Mouse (Mus musculus): ENCODE results near the gene Ruvbl1. TPM values are rescaled to one million over a fixed set of nuclear protein-coding genes. Genes with fewer than 3 reads are reported as not detected.

Ruvbl1 gene
- polyA plus RNA-seq, 1 experiment from 2014 or later, result 212 TPM

DNA sequence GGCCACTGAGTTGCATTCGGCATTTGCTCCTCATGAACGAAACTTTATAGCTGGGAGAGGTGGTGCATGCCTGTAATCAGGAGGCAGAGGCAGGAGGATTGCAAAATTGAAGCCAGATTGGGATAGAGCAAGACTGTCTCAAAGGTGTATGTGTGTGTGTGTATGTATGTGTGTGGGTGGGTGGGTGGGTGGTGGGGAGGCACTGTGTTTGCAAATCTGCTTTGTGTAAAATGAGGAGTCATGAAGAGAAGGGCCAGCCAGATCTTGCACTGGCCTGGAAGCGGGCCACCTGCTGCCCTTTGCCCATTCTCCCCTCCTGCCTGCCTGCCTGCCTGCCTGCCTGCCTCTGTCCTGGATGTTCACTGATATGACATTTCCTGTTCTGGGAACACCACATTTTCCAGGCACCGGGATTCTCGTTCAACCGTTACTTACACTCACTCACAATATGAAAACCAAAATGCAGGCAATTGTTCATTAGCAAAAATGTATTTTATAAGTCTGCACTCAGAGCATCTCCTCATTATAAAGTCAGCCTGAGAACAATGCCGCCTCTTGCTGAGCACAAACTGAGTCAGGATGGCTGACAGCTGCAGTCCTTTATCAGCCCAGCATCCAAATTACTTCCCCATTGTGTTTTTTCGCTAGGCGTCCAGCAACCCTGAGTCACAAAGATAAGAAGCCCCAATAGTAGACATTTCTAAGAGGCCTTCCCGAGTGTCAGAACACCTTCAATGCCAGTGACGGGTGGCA, 79.6 kb downstream of the Ruvbl1 start:
- WGBS, result 29% methylated on average over 11 of the region's 11 CpGs
- Histone ChIP-seq H3K4me2 (peak overlapping the region; percentile 15), H3K9me3 (ENCODE audit: control insufficient read depth, low read length) (no peaks in the 10 kb centered on the region), H3K4me3 (ENCODE audit: low read depth, low read length) (no peak overlapping the region), H3K4me1 (replicated peaks; ENCODE audit: control insufficient read depth, insufficient read depth, low read length) (peaks cover 22% of the 10 kb centered on the region), H3K27ac (ENCODE audit: low read depth, low read length) (no peak overlapping the region), H3K36me3 (ENCODE audit: control insufficient read depth, insufficient read depth, low read length) (no peaks in the 10 kb centered on the region), H3K27me3 (replicated peaks; ENCODE audit: control insufficient read depth, insufficient read depth, low read length) (peaks cover 13% of the 10 kb centered on the region; the same call in 1 of the 2 replicates), H3K9ac (ENCODE audit: low read depth, low read length) (no peak overlapping the region)
- peak; percentile 57; the same call in 1 of the 2 replicates for ATAC-seq (replicated peaks; ENCODE audit: low FRiP score)
- DNase-seq (ENCODE audit: low spot score), result no peak

DNA sequence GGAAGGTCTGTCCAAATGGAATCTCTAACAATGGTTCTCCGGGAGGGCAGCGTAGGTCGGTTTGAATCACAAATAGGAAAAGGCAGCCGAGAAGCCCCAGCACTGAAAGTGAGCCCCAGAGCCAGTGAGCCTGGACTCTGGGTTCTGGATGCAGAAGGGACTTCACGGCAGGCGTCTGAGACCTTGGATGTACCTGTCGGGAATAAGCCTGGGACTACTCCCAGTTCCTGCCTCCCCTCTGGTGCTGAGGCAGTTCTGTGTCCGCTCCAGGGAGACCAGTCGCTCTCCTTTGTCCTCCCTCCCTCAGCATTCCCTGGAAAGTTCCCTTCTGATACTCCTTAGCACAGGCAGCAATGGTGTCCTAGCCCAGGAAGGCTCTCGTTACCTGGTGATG, 80.2 kb downstream of the Ruvbl1 start:
- H3K4me3 ChIP-seq (ENCODE audit: low read depth, low read length), result no peak overlapping the region
- ATAC-seq (replicated peaks; ENCODE audit: low FRiP score) (no peak), DNase-seq (ENCODE audit: low spot score) (no peak)
- H3K4me2 ChIP-seq, result peak overlapping the region; percentile 15
- no peak overlapping the region for H3K9ac ChIP-seq (ENCODE audit: low read depth, low read length)
- WGBS, result 23% methylated on average over 10 of the region's 10 CpGs
- peaks cover 22% of the 10 kb centered on the region for H3K4me1 ChIP-seq (replicated peaks; ENCODE audit: control insufficient read depth, insufficient read depth, low read length)
- no peaks in the 10 kb centered on the region for H3K9me3 ChIP-seq (ENCODE audit: control insufficient read depth, low read length)
- H3K27ac ChIP-seq (ENCODE audit: low read depth, low read length), result no peak overlapping the region
- H3K36me3 ChIP-seq (ENCODE audit: control insufficient read depth, insufficient read depth, low read length), result no peaks in the 10 kb centered on the region
- peaks cover 13% of the 10 kb centered on the region; the same call in 1 of the 2 replicates for H3K27me3 ChIP-seq (replicated peaks; ENCODE audit: control insufficient read depth, insufficient read depth, low read length)

Other genes with a start within 250 kb of the Ruvbl1 start
- gene Dnajb8, start 243.1 kb upstream of the Ruvbl1 start, polyA plus RNA-seq (2014; fragmentation: Nextera tagmentation; extraction: Ambion mirVana), result not detected in 2 replicates
- 46.1 and 46.7 TPM in 2 replicates for gene Eefsec, start 18.9 kb upstream of the Ruvbl1 start, polyA plus RNA-seq (2014; fragmentation: Nextera tagmentation; extraction: Ambion mirVana)
- gene Sec61a1, start 53.5 kb downstream of the Ruvbl1 start, polyA plus RNA-seq (2014; fragmentation: Nextera tagmentation; extraction: Ambion mirVana), result 214 and 233 TPM in 2 replicates
- gene Kbtbd12, start 172.5 kb downstream of the Ruvbl1 start, polyA plus RNA-seq (2014; fragmentation: Nextera tagmentation; extraction: Ambion mirVana), result 0.12 and 0.52 TPM in 2 replicates